Mouse (Mus musculus): ENCODE data around the gene Tbc1d30.

DNA sequence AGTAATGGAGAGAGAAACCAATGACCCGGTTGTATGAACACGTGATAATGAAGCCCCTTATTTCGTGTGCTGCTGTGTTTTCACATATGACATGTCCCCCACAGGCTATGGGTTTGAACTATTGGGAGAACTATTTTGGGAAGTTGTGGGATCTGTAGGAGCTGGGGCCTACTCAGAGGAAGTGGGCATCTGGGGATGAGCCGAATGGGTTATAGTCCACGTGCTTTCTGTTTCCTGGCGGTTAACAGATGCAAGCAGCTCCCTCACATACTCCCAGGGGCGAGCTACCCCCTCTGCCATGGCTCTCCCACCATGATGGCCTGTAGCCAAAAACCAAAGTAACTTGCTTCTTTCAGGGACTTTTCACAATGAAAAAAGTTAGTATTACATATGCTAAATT, 132.5 kb downstream of the Tbc1d30 start:
- no peak for TF ChIP-seq GATA1 (IDR thresholded peaks at IDR 0.05; ENCODE audit: borderline replicate concordance, low read length)
- no peak for TF ChIP-seq FLI1 (IDR thresholded peaks at IDR 0.05; ENCODE audit: low read length)
